Mouse (Mus musculus): ENCODE data around the gene Elovl1.

DNA sequence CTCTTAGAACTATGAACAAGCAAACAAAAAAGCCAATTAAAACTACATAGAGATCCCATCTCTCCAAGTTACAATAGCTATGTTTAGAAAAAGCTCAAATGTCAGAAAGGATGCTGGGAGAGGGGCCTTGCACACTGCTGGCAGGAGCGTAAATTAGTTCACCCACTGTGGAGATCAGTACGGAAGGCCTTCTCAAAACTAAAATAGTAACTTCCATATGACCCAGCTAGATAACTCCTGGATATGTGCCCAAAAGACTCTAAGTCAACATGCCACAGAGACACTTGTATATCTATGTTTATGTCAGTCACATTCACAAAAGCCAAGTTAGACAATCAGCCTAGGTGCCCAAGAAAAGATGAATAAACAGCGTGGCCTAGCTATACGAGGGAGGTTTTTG is 32.6 kb upstream of the Elovl1 start:
- TF ChIP-seq FLI1 (IDR thresholded peaks at IDR 0.05; ENCODE audit: low read length) (no peak), GATA1 (IDR thresholded peaks at IDR 0.05; ENCODE audit: borderline replicate concordance, low read length) (no peak)
